Mouse (Mus musculus) adrenal gland, adult 8-10 months (tissue): Measurements from ENCODE around the gene Dnajb2. TPM values are rescaled to one million over a fixed set of nuclear protein-coding genes. Genes with fewer than 3 reads are reported as not detected.

Experiments used
- DNase-seq: peaks from one replicate; pipeline ENCODE4 v3.0.0; 2022
- total RNA-seq, 4 experiments: library from RNA; stranded (reverse); gene quantifications; 2 replicates each; pipeline ENCODE4 v1.2.4; 2022

Dnajb2 gene
- 100 to 1,000 TPM in 3 of 4 experiments, 10 to 100 TPM in 1; 85.7 to 111 (median 108) TPM for total RNA-seq

DNA sequence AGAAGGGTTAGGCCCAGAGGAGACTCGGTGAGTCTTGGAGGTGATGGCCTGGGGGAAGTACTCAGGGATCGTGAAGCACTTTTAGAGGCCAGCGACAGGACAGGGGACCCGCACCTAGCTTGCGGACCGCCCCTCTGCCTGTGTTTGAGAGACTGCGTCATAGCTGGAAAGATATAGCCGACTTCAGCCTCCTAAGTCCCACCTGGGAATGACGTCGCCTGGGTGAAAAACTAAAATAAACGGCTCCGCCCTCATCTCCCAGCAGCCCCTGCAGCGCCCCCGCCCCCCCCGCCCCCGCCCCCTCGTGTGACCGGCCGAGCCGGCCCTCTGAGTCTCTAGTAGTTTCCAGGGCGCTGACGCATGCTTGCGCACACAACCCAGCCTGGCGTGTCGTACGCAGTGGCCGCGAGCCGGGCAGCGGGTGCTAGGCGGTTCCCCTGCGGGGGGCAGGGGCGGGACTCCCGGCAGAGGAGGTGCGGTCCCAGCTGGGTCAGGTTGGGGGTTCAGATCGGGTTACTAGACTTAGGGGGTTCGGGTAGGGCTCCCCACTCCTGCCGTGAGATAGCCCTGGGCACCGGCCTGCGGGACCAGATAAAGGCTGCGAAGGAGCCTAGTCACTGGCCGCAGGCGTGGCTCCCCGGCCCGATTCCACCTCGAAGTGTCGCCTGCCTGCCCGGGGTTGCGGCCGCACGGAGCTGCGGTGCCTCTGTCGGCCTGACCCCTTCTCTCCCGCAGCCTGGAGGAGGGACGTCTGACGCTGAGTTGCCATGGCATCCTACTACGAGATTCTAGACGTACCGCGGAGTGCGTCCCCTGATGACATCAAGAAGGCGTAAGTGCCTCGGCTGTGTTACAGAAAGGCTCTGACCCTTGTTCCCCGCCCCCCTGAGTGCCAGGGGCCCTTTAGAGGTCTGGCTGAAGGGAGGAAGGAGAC, at the start of gene Dnajb2:
Gene Dnajb2 (plus strand): TSS at position 290 of the 934 bp plus-strand sequence.
- peak; percentile 90 for DNase-seq

DNA sequence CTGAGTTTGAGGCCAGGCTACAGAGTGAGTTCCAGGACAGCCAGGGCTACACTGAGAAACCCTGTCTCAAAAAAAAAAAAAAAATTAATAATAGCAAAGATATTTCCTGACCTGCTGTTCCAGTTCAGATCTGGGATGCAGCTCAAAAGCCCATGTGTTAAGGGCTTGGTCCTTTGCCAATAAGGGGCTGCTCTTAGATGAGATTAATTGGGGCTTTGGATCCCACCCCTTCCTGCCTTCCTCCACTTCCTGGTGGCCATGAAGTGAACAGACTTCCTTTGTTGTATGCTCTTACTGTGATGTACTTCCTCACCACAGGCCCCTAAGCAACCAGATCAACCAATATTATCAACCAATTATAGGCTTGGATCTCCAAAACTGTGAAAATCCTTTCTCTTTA, 49.1 kb upstream of the Dnajb2 start:
- no peak for DNase-seq

DNA sequence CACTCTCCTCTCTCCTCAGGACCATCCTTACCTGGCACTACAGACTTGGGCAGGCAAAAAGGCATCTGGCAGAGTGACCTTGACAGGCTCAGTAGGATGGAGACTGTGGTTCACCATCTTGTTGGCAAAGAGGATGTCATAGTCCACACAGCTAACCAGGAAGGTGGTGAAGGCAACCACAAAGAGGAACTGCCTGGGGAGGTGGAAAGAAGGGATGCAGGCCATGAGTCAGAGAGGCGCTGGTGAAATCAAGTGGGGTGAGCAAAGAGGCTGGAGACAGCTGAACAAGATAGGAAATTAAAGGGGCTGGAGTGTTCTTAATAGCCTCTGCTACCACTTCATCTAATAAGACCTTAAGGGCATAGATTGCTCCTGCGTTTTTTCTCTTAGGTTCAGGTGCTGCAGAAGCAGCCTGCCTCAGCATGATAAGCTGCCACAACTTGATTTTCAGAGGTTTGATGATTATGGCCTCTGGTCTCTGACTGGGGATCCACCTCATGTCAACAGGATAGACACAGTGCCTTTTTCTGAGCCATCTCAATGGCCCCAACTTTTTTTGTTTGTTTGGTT, 48.2 kb upstream of the Dnajb2 start:
- no peak for DNase-seq

GRCm38 (mm10) chr1:75190577-75190976, 45.6 kb upstream of the Dnajb2 start:
- DNase-seq, result no peak

DNA sequence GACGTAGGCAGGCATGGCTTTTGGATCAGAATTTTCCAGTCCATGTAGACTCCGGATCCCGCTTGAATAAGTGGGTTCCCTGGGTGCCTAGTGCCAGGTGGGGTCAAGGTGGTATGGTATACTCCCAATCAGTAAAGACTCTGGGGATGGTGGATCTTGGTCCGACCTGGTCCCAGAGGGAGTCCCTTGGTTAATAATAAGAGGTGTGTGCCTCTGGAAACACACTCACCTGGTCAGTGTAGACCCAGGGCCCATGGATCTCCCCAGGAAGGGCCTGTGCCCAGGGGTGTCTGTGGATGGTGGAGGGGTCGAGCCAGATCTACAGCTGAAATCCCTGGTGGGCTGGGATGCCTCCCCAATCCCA, 45.0 kb upstream of the Dnajb2 start:
- no peak for DNase-seq

DNA sequence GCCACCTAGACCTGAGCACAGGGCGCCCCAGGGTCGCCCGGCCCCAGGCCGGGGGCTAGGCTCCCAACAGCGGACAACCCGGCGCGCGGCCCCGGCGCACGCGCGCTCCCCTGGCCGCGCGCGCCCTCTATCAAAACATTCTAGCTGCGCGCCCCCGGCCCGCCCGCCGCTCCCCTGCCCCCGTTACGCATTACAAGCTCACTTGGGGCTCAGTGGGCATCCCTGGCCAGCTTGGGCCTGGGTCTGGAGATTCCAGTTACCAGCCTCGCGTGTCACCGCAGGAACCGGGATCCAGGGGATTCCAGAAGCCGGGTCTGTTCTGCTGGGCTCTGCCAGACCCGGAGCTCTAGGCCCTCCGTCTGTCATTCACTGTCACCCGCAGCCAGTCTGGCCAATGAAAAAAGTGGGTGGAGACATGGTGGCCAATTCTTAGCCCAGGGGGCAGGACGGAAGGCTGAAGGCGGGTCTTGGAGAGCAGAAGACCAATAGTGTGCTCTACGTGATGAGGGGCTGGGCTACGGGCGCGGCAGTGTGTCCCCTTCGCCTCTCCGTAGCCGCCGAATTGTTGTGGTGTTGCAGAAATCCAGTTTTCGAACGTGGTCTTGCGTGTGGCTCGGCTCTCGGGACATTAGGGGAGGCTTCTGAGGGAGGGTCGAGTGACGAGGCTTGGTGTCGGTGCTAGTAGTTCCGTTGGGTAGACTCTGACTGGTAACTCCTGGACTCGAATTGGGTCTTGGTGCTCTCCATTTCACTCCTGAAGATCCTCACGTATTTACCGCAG, 44.4 kb upstream of the Dnajb2 start, which contains the start of the genes Ankzf1 and Atg9a:
Gene Ankzf1 (plus strand): TSS at position 530 of the 781 bp plus-strand sequence.
Gene Atg9a (minus strand): TSS at position 575 of the 781 bp plus-strand sequence.
- DNase-seq, result peak; percentile 98

DNA sequence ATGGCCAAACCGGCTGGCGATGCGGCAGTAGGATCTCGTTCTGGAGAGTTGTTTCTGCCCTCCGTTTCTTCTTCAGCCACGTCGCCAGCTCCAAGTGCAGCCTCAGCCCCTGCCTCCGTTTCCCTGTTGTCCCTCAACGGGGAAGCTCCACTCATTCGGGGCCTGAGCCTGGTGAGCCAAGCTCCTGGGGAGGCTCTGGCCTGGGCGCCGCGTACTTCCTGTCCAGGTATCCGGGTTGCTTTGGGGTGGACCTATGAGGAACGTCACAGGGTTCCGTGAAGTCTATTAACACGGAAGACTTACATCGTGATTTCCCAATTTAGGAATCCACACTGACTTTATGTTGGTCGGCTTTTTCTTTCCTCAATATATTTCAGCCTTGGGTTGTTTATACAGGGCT, 43.8 kb upstream of the Dnajb2 start:
- DNase-seq, result peak; percentile 41

DNA sequence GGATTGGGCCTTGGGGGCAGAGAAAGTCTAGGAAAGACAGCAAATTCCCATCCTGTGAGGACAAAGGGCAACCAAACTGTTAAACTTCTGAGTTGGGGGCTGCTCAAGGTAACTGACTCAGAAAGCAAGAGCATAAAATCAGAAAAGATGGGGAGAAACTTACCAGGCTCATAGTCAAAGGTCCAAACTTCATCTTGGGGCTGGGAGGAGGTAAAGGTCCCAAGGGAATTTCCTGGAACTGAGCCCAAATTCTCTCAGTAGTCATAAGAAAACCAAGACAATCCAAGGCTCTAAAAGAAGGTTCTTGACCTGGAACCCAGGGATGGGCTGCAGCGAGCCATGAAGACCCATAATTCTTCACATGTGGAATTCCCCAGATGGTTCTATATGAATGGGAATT, 35.0 kb upstream of the Dnajb2 start:
- no peak for DNase-seq

DNA sequence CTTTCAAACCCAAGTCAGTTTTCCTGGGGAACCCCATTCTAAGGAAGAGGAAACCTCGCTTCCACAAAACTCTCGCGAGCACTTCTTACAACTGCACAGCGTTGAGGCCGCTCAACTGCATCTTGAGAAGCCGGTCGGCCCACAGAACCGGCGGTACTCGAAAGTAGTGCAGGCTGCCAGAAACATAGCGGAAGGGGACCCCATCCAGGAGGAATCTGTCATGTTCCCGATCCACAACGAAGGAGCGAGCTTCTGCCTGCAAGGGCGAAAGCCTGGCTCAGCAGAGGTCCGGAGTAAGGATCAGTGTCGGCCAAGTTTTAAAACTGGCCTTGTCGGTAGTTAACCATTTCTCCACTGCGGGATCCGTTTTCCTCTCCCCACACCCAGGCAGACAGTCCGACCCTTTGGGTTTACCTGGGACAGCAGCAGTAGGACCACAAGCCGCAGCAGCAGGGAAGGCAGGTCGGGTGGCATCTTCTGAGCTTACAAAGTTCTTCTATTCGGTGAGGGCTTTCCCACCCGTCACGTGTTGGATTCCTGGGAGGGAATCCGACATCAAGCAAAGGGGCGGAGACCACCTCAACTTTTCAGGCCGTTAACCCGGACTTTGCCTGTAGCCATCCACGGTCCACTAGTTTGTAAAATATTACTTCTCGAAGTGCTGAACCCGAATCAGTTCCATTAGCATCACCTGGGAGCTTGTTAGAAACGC, 27.1 kb upstream of the Dnajb2 start:
- peak; percentile 34 for DNase-seq

GRCm38 (mm10) chr1:75210136-75211087, 25.8 kb upstream of the Dnajb2 start, which contains the start of the genes Glb1l and Stk16:
Gene Glb1l, minus strand, starts transcription at chr1:75210813.
Gene Stk16, plus strand, starts transcription at chr1:75210838.
- peak; percentile 95 for DNase-seq

DNA sequence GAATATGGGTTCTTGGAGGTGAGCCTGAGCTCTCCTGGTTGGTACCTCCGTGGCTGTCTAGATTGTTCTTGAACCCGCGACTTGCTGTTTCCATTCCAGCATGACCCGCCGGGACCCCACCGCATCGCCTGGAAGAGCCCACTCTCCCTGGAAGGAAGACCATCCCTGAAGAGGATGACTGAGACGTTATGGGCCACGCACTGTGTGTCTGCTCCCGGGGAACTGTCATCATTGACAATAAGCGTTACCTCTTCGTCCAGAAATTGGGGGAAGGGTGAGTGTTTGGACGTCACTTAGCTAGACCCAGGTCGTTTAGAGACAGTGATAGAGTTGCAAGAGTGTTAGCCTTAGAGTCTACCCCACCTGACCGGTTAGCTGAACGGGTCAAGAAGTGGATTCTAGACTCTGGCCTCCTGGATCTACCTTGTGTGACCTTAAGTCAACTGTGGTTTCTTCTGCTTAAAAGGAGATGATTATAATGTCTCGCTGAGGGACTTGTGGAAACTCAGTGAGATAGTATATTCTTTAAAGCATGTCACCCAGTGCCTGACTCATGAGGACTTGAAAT, 25.0 kb upstream of the Dnajb2 start:
- no peak for DNase-seq

- DNase-seq, result no peak
Observed at GRCm38 (mm10) chr1:75212542-75212941, 23.7 kb upstream of the Dnajb2 start.

DNA sequence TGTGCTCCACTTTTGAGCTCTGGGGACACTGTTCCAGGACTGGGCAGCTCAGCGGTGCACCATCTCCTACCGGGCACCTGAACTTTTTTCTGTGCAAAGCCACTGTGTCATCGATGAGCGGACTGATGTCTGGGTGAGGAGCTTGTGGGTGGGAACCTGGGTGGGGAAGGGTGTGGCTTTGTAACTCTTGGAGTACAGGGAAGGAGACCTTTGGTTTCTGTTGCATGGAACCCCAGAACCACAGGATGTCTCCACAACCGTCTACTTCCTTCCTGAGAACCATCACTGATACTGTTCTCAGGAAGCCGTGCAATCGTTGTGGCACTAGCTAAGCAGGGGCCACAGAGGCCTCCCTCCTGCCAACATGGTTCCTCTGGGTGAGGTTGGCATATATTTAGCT, 23.1 kb upstream of the Dnajb2 start:
- DNase-seq, result no peak

DNA sequence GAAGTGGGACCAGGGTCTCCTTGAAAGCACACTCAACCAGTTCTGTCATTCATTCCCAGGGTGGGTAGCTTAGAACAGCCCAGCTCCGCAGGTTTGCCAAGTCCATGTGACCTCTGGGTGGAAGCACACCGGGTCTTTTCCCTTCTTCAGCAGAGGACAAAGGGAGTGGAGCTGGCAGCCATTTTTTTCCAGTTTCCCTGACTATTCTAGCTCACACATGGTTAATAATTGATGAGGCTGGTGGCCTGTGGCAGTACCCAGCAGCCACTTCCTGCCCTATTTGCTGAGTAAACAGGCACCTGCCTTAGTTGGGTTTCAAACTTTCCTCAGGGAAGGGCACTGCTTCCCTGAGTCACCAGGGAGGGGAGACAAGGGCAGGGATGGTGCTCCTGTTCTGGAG, 21.8 kb upstream of the Dnajb2 start:
- DNase-seq, result no peak

GRCm38 (mm10) chr1:75214886-75215285, 21.3 kb upstream of the Dnajb2 start:
- DNase-seq, result no peak

GRCm38 (mm10) chr1:75215785-75216184, 20.4 kb upstream of the Dnajb2 start:
- no peak for DNase-seq

- DNase-seq, result no peak
Observed at GRCm38 (mm10) chr1:75216797-75217585, 19.2 kb upstream of the Dnajb2 start.

GRCm38 (mm10) chr1:75217893-75218226, 18.3 kb upstream of the Dnajb2 start:
- DNase-seq, result no peak

DNA sequence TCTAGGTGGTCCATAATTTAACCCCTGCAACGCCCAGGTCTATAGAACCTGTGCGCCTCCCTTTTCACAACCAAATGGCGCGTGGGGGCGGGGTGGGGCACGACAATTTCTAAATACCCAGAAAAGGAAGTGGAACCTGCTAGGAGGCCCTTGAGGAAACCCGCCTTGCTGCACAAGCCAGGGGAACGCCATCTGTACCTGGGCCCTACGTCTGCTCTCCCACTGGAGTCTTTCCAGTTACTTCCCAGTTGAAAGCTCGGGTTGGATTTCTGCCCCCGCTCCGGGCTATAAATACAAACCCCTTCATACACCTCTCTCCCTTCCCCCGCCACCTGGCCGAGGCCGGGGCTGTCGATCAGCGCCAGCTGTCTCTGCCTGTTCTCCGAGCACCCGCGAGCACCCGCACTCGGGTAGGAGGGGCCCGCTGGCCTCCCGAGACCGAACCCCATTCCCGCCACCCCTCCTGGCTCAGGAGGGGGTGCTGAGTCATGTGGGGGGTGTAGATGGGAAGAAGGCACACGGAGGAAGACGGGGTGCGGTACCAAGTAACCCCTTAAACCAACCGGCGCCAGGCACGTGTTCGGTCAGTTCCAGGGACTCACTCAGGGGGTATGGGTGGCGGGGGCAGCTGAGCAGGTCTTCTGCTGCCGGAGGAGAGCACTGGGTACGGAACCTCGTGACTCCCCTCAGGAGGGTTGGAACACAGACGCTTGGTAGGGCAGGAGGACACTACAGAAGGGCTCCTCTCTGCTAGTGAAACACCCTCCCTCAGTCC, 17.8 kb upstream of the Dnajb2 start:
- DNase-seq, result no peak
